Mouse (Mus musculus) midbrain, embryonic 16.5 days (tissue): ENCODE results near the gene Rbfox1. TPM values are rescaled to one million over a fixed set of nuclear protein-coding genes. Genes with fewer than 3 reads are reported as not detected.
A peak's percentile ranks its signal among the peaks of the same experiment; 100 is the strongest.

Experiments
- ATAC-seq: fragments of 200-750 bp; cut with Nextera tagmentation; 2 replicates; pipeline ENCODE4 v1.8.0; 2017; ENCODE audit warnings: moderate TSS enrichment
- H3K27ac ChIP-seq: fragments of 300-500 bp; sonication (generic); 2 replicates; pipeline ENCODE4 v1.5.1; 2014; ENCODE audit warnings: mild to moderate bottlenecking, low read length, mixed read lengths
- H3K27me3 ChIP-seq: fragments of 300-500 bp; sonication (generic); 2 replicates; pipeline ENCODE4 v1.6.1; 2014; ENCODE audit warnings: low read depth, low read length, mixed read lengths; ENCODE audit not compliant: control insufficient read depth, insufficient read depth
- H3K36me3 ChIP-seq: fragments of 300-500 bp; sonication (generic); 2 replicates; pipeline ENCODE4 v1.6.1; 2014; ENCODE audit warnings: mild to moderate bottlenecking, low read length, moderate library complexity, mixed read lengths; ENCODE audit not compliant: control insufficient read depth, insufficient read depth
- H3K4me1 ChIP-seq: fragments of 300-500 bp; sonication (generic); 2 replicates; pipeline ENCODE4 v1.6.1; 2014; ENCODE audit warnings: mild to moderate bottlenecking, low read length, mixed read lengths; ENCODE audit not compliant: control insufficient read depth, insufficient read depth
- H3K4me2 ChIP-seq: fragments of 300-500 bp; sonication (generic); 2 replicates; pipeline ENCODE4 v1.6.1; 2014; ENCODE audit warnings: mild to moderate bottlenecking, low read length, mixed read lengths
- H3K4me3 ChIP-seq: fragments of 300-500 bp; sonication (generic); 2 replicates; pipeline ENCODE4 v1.5.1; 2014; ENCODE audit warnings: low read depth, mild to moderate bottlenecking, low read length, moderate library complexity, mixed read lengths
- H3K9ac ChIP-seq: fragments of 300-500 bp; sonication (generic); 2 replicates; pipeline ENCODE4 v1.6.1; 2014; ENCODE audit warnings: low read depth, low read length, mixed read lengths
- H3K9me3 ChIP-seq: fragments of 300-500 bp; sonication (generic); replicated peaks from 2 replicates; pipeline ENCODE4 v1.6.1; 2014; ENCODE audit warnings: mild to moderate bottlenecking, low read length, mixed read lengths; ENCODE audit not compliant: control insufficient read depth, poor library complexity, severe bottlenecking
- WGBS: fragments of 180-500 bp; shearing (Covaris S2); extraction: QIAGEN DNeasy Blood & Tissue Kit; methylation state at CpG from one replicate; pipeline ENCODE4 v1.1.7; 2014; 5-methylcytosine and 5-hydroxymethylcytosine counted together
- polyA plus RNA-seq: library from polyadenylated mRNA; unstranded; fragments of >200 nt; fragmentation: Nextera tagmentation; extraction: Ambion mirVana; gene quantifications from 2 replicates; pipeline ENCODE4 v1.2.1, GENCODE M21; 2015

Rbfox1 gene
- polyA plus RNA-seq, 1 experiment from 2014 or later, result 259 TPM

DNA sequence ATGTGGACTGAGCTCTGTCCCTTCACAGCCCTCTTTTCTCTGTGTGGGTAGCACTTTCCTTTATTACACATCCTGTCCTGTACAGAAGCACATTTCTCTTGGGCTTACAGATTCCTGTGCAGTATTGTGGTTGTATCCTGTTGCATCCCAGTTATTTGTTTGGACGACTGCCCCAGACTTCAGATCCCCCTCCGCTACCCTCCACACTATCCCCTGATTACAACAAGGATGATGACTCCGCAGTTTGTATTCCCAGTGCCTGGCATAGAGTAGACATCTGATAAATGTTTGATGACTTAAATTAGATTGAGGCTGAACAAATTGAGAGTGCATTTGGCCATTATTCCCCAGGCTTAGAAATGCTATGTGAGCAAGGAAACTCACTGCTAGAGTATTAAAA is 851.8 kb downstream of the Rbfox1 start:
- no peak for ATAC-seq
- Histone ChIP-seq H3K9me3 (no peaks in the 10 kb centered on the region), H3K9ac (no peak overlapping the region), H3K4me1 (no peaks in the 10 kb centered on the region), H3K4me3 (no peak overlapping the region), H3K4me2 (no peak overlapping the region), H3K36me3 (no peaks in the 10 kb centered on the region), H3K27me3 (no peaks in the 10 kb centered on the region), H3K27ac (no peak overlapping the region)
- WGBS, result 86% methylated on average over 3 of the region's 3 CpGs

DNA sequence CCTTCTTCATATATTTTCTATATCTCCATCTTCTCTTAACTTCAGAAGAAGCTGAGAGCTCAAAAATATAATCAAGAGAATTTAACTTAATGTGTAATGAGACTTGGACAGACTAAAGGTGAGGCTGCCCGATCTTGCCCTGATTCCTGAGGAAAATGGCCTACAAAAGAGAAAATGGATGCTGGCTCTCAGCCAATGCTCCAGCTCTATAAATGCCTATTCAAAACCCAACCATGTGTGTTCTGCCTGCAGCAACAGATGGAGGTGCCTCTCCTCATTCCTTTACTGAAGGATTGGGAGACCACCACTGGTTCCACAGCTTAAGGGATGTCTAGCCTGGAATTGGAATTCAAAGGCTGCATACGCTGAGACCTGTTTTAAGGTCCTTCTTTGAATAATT is 861.0 kb downstream of the Rbfox1 start:
- no peak for ATAC-seq
- Histone ChIP-seq H3K4me3 (no peak overlapping the region), H3K9ac (no peak overlapping the region), H3K4me2 (no peak overlapping the region), H3K27ac (no peak overlapping the region), H3K9me3 (no peaks in the 10 kb centered on the region), H3K4me1 (no peaks in the 10 kb centered on the region), H3K27me3 (no peaks in the 10 kb centered on the region), H3K36me3 (no peaks in the 10 kb centered on the region)
- WGBS, result 68% methylated on average over 2 of the region's 2 CpGs

DNA sequence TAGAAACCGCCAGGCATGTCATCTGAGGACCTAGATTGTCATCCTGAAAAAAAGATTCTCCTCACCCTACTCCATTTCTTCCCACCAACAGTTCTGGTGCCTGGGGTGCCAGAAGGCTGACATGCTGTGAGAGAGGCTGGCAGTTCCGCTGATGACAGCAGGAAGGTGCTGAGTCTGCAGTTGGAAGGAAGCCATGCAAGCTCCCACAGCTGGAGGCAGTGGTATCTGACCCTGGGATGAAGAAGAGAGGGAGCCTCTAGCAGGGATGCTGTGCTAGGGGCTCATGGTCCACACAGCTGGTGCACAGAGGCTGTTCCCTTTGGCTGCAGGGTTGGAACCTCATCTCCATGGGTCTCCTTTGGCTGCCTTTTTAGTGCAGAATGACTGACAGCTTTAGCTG is 865.3 kb downstream of the Rbfox1 start:
- H3K36me3 ChIP-seq, result no peaks in the 10 kb centered on the region
- H3K27ac ChIP-seq, result no peak overlapping the region
- H3K4me1 ChIP-seq, result 0 out of 2 replicates have a peak, but pooled peaks cover 3% of the 10 kb centered on the region
- H3K4me3 ChIP-seq, result no peak overlapping the region
- no peaks in the 10 kb centered on the region for H3K27me3 ChIP-seq
- WGBS, result 63% methylated on average over 2 of the region's 2 CpGs
- H3K4me2 ChIP-seq, result no peak overlapping the region
- H3K9me3 ChIP-seq, result no peaks in the 10 kb centered on the region
- no peak overlapping the region for H3K9ac ChIP-seq
- ATAC-seq, result no peak

DNA sequence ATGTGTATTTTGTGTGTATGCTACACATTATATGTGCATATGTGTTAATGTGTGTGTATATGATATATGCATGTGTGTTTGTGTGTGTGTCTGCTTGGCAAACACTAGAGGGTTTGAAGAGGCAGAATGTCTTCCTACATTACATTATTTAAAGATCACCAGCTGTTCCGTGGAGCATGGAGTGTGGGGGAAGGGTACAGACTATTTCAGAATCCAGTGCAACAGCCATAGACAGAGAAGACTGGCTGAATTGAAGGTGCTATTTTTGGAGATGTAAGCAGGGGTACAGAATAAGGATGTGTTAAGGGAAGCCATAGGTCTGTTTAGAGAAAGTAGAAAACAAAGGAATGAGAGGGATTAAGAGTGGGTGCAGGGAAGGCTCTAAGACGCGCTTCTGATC is 869.7 kb downstream of the Rbfox1 start:
- 57% methylated on average over 3 of the region's 3 CpGs for WGBS
- no peak overlapping the region for H3K4me3 ChIP-seq
- no peak overlapping the region for H3K9ac ChIP-seq
- no peak overlapping the region for H3K4me2 ChIP-seq
- no peaks in the 10 kb centered on the region for H3K27me3 ChIP-seq
- H3K27ac ChIP-seq, result no peak overlapping the region
- peak; percentile 25 for ATAC-seq
- 0 out of 2 replicates have a peak, but pooled peaks cover 3% of the 10 kb centered on the region for H3K4me1 ChIP-seq
- no peaks in the 10 kb centered on the region for H3K36me3 ChIP-seq
- no peaks in the 10 kb centered on the region for H3K9me3 ChIP-seq

DNA sequence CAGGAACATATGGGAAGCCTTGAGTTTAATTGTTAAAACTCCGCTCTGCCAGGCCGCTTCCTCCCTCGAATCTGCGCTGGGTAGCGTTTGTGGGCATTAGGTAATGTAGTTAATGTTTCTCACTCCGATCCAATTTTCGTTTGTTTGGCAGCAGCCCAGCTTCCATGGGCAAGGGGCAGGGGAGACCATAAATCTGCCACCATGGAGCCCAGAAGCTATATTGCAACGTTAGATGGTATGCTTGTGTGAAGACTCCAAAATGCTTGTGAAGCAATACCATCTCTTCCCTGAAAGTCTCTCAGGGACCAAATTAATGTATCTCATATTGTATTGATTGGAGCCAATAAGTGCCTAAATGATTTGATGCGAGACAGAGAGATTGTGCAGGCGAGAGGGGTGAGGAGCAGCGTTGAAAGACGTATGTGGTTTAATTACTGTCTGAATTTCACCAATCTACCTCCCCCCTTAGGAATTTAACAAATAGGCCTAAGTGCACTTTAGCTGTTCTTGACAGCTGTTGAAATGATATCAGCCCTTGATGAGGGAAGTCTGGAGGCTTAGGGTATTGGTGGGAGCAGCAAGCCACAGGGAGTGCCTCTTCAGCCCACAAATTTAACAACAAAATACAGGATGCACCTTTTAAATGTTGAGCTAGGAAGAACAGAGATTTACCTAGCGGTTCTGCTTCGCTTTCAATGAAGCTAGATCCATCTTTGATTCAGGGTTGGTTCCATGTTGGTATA is 884.5 kb downstream of the Rbfox1 start:
- Histone ChIP-seq H3K9me3 (no peaks in the 10 kb centered on the region), H3K27ac (no peak overlapping the region), H3K27me3 (no peaks in the 10 kb centered on the region), H3K36me3 (no peaks in the 10 kb centered on the region), H3K4me2 (no peak overlapping the region), H3K4me1 (no peaks in the 10 kb centered on the region), H3K9ac (no peak overlapping the region), H3K4me3 (no peak overlapping the region)
- 81% methylated on average over 14 of the region's 14 CpGs for WGBS
- ATAC-seq, result no peak

DNA sequence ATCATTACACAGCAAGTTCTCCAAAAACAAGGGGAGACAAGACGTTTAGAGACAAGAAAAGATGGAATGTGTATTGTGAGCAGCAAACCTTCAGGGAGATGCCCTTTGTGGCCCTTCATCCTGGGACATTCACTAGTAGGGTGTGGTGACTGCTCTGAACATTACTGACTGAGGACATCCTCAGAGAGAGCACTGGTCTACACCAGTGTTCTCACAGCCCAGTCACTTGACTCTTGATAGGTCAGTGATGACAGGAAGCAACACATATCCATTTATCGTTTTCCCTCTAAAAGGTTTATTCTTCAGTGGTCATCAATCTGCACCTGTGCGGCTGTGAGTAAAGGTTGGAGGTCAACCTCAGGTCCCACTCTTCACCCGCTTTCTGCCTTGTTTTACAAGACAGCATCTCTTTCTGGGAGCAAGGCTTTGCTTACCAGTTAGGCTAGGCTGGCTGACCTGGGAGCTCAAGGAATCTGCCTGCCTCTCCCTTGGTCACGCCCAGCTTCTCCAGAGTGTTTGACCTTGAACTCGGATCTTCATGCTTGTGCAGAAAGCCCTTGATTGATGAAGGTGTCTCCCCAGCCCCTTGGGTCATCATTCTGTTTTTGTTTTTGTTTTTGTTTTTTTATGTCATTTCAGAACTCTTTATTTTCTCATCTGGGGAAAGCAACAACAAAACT is 892.5 kb downstream of the Rbfox1 start:
- Histone ChIP-seq H3K27ac (no peak overlapping the region), H3K4me2 (no peak overlapping the region), H3K36me3 (no peaks in the 10 kb centered on the region), H3K27me3 (no peaks in the 10 kb centered on the region), H3K4me1 (peaks cover 4% of the 10 kb centered on the region; the same call in 1 of the 2 replicates), H3K9ac (no peak overlapping the region), H3K9me3 (no peaks in the 10 kb centered on the region), H3K4me3 (no peak overlapping the region)
- ATAC-seq, result no peak
- WGBS, result 83% methylated on average over 6 of the region's 6 CpGs

DNA sequence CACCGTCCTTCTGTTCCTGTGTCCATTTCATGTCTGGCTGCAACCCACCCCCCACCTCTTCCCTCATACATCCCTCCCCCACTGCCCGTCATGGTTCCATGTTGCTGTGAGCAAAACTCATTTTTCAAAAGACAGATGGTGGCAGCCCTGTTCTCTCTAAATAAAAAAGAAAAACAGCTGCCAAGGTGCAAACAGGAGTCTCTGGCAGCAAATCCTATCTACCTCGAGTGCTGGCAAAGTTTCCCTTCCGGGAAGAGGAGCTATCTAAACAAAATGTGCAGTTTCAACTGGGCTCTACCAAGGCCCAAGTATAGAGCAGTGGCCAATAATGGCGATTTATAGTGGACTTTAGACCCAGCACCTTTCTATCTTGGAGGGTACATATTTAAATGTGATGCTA is 899.0 kb downstream of the Rbfox1 start:
- Histone ChIP-seq H3K4me3 (no peak overlapping the region), H3K9ac (no peak overlapping the region), H3K4me1 (peaks cover 6% of the 10 kb centered on the region; the same call in 1 of the 2 replicates), H3K9me3 (no peaks in the 10 kb centered on the region), H3K36me3 (no peaks in the 10 kb centered on the region), H3K4me2 (no peak overlapping the region), H3K27me3 (no peaks in the 10 kb centered on the region), H3K27ac (no peak overlapping the region)
- ATAC-seq, result no peak
- WGBS, result 81% methylated on average over 5 of the region's 5 CpGs

DNA sequence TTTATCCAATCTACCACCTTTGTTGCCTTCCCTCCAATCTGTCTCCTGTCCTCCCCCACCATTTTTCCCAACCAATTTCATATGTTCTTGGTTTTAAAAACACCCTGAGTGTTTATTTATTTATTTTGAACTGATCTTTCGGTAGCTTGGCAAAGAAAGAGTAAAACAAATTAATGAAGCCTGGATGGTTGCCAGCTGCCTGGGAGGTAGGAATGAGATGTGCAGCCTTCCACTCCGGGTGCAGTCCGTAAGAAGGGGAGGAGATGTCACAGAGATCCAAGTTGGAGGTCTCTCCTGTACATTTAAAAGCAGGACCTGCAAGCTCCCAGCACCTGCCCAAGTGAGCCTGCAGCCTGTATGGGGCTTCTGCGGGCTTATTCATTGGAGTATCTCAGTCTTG is 899.9 kb downstream of the Rbfox1 start:
- no peaks in the 10 kb centered on the region for H3K27me3 ChIP-seq
- H3K27ac ChIP-seq, result no peak overlapping the region
- H3K4me1 ChIP-seq, result peaks cover 6% of the 10 kb centered on the region; the same call in 1 of the 2 replicates
- 62% methylated on average over 4 of the region's 4 CpGs for WGBS
- no peak overlapping the region for H3K9ac ChIP-seq
- no peak for ATAC-seq
- no peak overlapping the region for H3K4me2 ChIP-seq
- H3K9me3 ChIP-seq, result no peaks in the 10 kb centered on the region
- H3K4me3 ChIP-seq, result no peak overlapping the region
- H3K36me3 ChIP-seq, result no peaks in the 10 kb centered on the region

DNA sequence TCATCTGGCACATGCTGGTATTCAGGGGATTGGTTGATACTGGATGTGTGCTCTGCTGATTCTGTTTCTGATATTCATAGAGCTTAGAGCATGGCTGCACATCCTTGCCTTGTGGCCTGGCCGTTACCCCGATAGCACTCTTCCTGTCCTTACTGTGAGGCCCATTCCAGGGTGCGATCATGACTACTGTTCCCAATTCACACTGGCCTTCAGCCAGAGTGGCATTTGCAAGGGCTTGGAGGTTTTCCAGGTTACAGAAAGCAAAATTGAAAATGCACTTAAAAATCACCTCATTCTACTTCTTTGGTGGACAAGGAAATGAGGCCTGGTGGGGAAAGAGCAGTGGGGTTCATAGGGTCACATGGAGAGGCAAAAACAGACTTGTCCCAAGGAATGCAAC is 906.1 kb downstream of the Rbfox1 start:
- 73% methylated on average over 3 of the region's 3 CpGs for WGBS

More for the DNA sequence above, 906.1 kb downstream of the Rbfox1 start:
- no peak for ATAC-seq
- Histone ChIP-seq H3K27me3 (no peaks in the 10 kb centered on the region), H3K4me1 (peaks cover 9% of the 10 kb centered on the region), H3K9ac (no peak overlapping the region), H3K4me2 (no peak overlapping the region), H3K9me3 (no peaks in the 10 kb centered on the region), H3K36me3 (no peaks in the 10 kb centered on the region), H3K27ac (no peak overlapping the region), H3K4me3 (no peak overlapping the region)
